Mouse (Mus musculus) midbrain, postnatal 0 days (tissue): Measurements from ENCODE around the gene Anp32e. TPM values are rescaled to one million over a fixed set of nuclear protein-coding genes. Genes with fewer than 3 reads are reported as not detected.

Source experiments
- ATAC-seq: fragments of 200-750 bp; cut with Nextera tagmentation; 2 replicates; pipeline ENCODE4 v1.8.0; 2017; ENCODE audit warnings: moderate number of reproducible peaks, mild to moderate bottlenecking, moderate TSS enrichment, moderate library complexity; ENCODE audit not compliant: low FRiP score
- DNase-seq: peaks from one replicate; pipeline ENCODE4 v3.0.0-alpha.2; 2015; ENCODE audit warnings: low spot score
- H3K27ac ChIP-seq: fragments of 300-500 bp; sonication (generic); 2 replicates; pipeline ENCODE4 v1.5.1; 2014; ENCODE audit warnings: low read depth, mild to moderate bottlenecking, low read length, mixed read lengths
- H3K27me3 ChIP-seq: fragments of 300-500 bp; sonication (generic); 2 replicates; pipeline ENCODE4 v1.6.1; 2014; ENCODE audit warnings: low read length, control low read depth, mixed read lengths; ENCODE audit not compliant: insufficient read depth
- H3K36me3 ChIP-seq: fragments of 300-500 bp; sonication (generic); 2 replicates; pipeline ENCODE4 v1.6.1; 2014; ENCODE audit warnings: low read length, control low read depth, mixed read lengths; ENCODE audit not compliant: insufficient read depth
- H3K4me1 ChIP-seq: fragments of 300-500 bp; sonication (generic); 2 replicates; pipeline ENCODE4 v1.6.1; 2014; ENCODE audit warnings: mild to moderate bottlenecking, control low read depth, antibody characterized with exemption, low read length, mixed read lengths; ENCODE audit not compliant: insufficient read depth
- H3K4me2 ChIP-seq: fragments of 300-500 bp; sonication (generic); 2 replicates; pipeline ENCODE4 v1.6.1; 2014; ENCODE audit warnings: low read depth, mild to moderate bottlenecking, low read length, mixed read lengths; ENCODE audit not compliant: poor library complexity, severe bottlenecking
- H3K4me3 ChIP-seq: fragments of 300-500 bp; sonication (generic); 2 replicates; pipeline ENCODE4 v1.5.1; 2014; ENCODE audit warnings: low read depth, mild to moderate bottlenecking, low read length, moderate library complexity
- H3K9ac ChIP-seq: fragments of 300-500 bp; sonication (generic); replicated peaks from 2 replicates; pipeline ENCODE4 v1.6.1; 2014; ENCODE audit warnings: mild to moderate bottlenecking, low read length, moderate library complexity, mixed read lengths; ENCODE audit not compliant: poor library complexity, severe bottlenecking
- H3K9me3 ChIP-seq: fragments of 300-500 bp; sonication (generic); 2 replicates; pipeline ENCODE4 v1.6.1; 2016; ENCODE audit warnings: low read length, control low read depth
- CTCF ChIP-seq: IDR thresholded peaks from 2 replicates; pipeline ENCODE4 v1.5.1; 2016; ENCODE audit warnings: antibody characterized with exemption, mild to moderate bottlenecking
- WGBS: fragments of 180-500 bp; shearing (Covaris S2); extraction: QIAGEN DNeasy Blood & Tissue Kit; methylation state at CpG from one replicate; pipeline ENCODE4 v1.1.7; 2014; 5-methylcytosine and 5-hydroxymethylcytosine counted together
- polyA plus RNA-seq: library from polyadenylated mRNA; unstranded; fragments of >200 nt; fragmentation: Nextera tagmentation; extraction: Ambion mirVana; gene quantifications from 2 replicates; pipeline ENCODE4 v1.2.1, GENCODE M21; 2015
- total RNA-seq: library from RNA; depleted of rRNA; stranded (reverse); fragments of >200 nt; gene quantifications from 2 replicates; pipeline ENCODE4 v1.2.3, GENCODE M21; 2014

Anp32e gene
- total and polyA plus RNA-seq, 2 experiments from 2014 or later = 24.7 to 86.9 TPM

- Histone ChIP-seq H3K9ac (no peak overlapping the region), H3K9me3 (no peaks in the 10 kb centered on the region), H3K4me1 (peaks cover 4% of the 10 kb centered on the region; the same call in 1 of the 2 replicates), H3K4me2 (no peak overlapping the region), H3K4me3 (no peak overlapping the region), H3K36me3 (no peaks in the 10 kb centered on the region), H3K27ac (no peak overlapping the region), H3K27me3 (no peaks in the 10 kb centered on the region)
- DNase-seq (no peak), ATAC-seq (no peak)
- TF ChIP-seq CTCF = no peak
- WGBS = 85% methylated on average over 12 of the region's 12 CpGs
Measured at GRCm38 (mm10) chr3:95980276-95980970, 51.4 kb downstream of the Anp32e start.

GRCm38 (mm10) chr3:95982129-95982528 lies 53.1 kb downstream of the Anp32e start:
- no peak overlapping the region for H3K4me2 ChIP-seq
- 93% methylated on average over 4 of the region's 4 CpGs for WGBS

GRCm38 (mm10) chr3:95985209-95986000 lies 56.4 kb downstream of the Anp32e start:
- peaks cover 15% of the 10 kb centered on the region for H3K4me1 ChIP-seq
- H3K9ac ChIP-seq = peak overlapping the region; percentile 48; the same call in 1 of the 2 replicates
- peak overlapping the region; percentile 40 for H3K4me2 ChIP-seq
- H3K27me3 ChIP-seq = no peaks in the 10 kb centered on the region
- H3K4me3 ChIP-seq = peak overlapping the region; percentile 11
- H3K9me3 ChIP-seq = no peaks in the 10 kb centered on the region
- 4% methylated on average over 12 of the region's 12 CpGs for WGBS
- ATAC-seq = peak; percentile 92
- peak overlapping the region; percentile 91 for H3K27ac ChIP-seq
- H3K36me3 ChIP-seq = peaks cover 24% of the 10 kb centered on the region
- TF ChIP-seq CTCF = no peak
- peak; percentile 84 for DNase-seq

More at GRCm38 (mm10) chr3:95982129-95982528, 53.1 kb downstream of the Anp32e start:
- H3K27ac ChIP-seq = no peak overlapping the region
- peaks cover 15% of the 10 kb centered on the region for H3K4me1 ChIP-seq
- H3K9me3 ChIP-seq = no peaks in the 10 kb centered on the region
- no peak for DNase-seq
- H3K9ac ChIP-seq = no peak overlapping the region
- no peaks in the 10 kb centered on the region for H3K27me3 ChIP-seq
- no peaks in the 10 kb centered on the region for H3K36me3 ChIP-seq
- no peak for TF ChIP-seq CTCF
- no peak overlapping the region for H3K4me3 ChIP-seq
- ATAC-seq = no peak

- peak overlapping the region; percentile 48; the same call in 1 of the 2 replicates for H3K9ac ChIP-seq
- H3K4me2 ChIP-seq = peak overlapping the region; percentile 40
- peak overlapping the region; percentile 11; the same call in 1 of the 2 replicates for H3K4me3 ChIP-seq
- H3K27me3 ChIP-seq = no peaks in the 10 kb centered on the region
- no peaks in the 10 kb centered on the region for H3K9me3 ChIP-seq
- H3K27ac ChIP-seq = peak overlapping the region; percentile 91
- DNase-seq (peak; percentile 72), ATAC-seq (peak; percentile 27; the same call in 1 of the 2 replicates)
- peaks cover 30% of the 10 kb centered on the region for H3K36me3 ChIP-seq
- whole genome bisulfite sequencing = 5% methylated on average over 21 of the region's 21 CpGs
- TF ChIP-seq CTCF = no peak
- H3K4me1 ChIP-seq = peaks cover 15% of the 10 kb centered on the region
Measured at GRCm38 (mm10) chr3:95986001-95986622, 57.1 kb downstream of the Anp32e start.

- ATAC-seq = no peak
- Histone ChIP-seq H3K9me3 (no peaks in the 10 kb centered on the region), H3K4me3 (no peak overlapping the region), H3K36me3 (peaks cover 35% of the 10 kb centered on the region), H3K4me1 (peaks cover 15% of the 10 kb centered on the region), H3K9ac (no peak overlapping the region), H3K27ac (0 out of 2 replicates have a peak overlapping the region, but pooled peaks have one; percentile 91), H3K4me2 (no peak overlapping the region), H3K27me3 (no peaks in the 10 kb centered on the region)
- WGBS = 73% methylated on average over 4 of the region's 4 CpGs
- no peak for TF ChIP-seq CTCF
- DNase-seq = no peak
Measured at GRCm38 (mm10) chr3:95986984-95987383, 57.9 kb downstream of the Anp32e start.
